Mouse (Mus musculus) layer of hippocampus, postnatal 10 days (tissue): ENCODE measurements around the gene Gm49387. TPM values are rescaled to one million over a fixed set of nuclear protein-coding genes. Genes with fewer than 3 reads are reported as not detected.

Source experiments
- DNase-seq, 2 experiments: peaks; one replicate each; pipeline ENCODE4 v3.0.0; 2021; ENCODE audit warnings: low spot score in 2 of 2
- total RNA-seq, 2 experiments: library from RNA; stranded (reverse); gene quantifications; 2 replicates each; pipeline ENCODE4 v1.2.3; 2021

Gm49387 gene
- total RNA-seq, 2 experiments from 2014 or later = not detected

GRCm38 (mm10) chr14:31576846-31577697 lies 63.6 kb downstream of the Gm49387 start:
- DNase-seq = no peak

- DNase-seq = no peak
These were observed 64.8 kb downstream of the Gm49387 start for GRCm38 (mm10) chr14:31575866-31576265.

DNA sequence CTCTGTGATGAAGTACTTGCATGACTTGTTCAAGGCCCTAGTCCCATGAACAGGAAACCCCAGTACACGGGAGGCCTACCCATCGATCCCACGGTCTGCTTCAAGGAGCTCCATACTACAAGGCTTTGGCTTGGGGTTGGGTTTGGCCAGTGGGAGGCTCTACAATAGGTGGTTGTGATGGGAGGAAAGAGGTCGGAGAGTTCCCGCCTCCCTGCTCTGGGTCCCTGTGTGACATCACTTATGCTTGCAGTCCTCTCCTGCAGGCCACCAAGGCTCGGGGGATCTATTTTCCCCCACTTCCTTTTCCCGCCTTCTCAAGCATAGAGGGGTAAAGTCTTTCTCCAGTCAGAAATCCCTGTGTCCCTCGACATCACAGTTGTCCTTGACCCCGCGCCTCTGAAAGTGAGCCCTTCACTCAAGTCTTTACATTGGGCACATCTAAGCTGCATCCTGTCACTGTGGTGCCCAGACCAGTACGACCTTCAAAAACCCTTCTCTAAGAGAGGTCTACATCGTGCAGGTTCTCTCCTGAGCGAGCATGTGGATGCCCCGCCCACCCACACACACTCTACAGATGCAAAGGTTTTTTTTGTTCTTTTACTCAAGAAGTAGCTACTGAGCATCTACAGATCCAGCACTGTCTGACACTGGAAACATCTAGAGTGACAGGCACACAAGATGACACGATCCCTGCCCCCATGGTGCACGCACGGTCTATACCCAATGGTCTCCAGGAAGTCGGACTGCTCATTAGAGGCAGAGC lies 65.6 kb downstream of the Gm49387 start:
- DNase-seq = no peak

DNA sequence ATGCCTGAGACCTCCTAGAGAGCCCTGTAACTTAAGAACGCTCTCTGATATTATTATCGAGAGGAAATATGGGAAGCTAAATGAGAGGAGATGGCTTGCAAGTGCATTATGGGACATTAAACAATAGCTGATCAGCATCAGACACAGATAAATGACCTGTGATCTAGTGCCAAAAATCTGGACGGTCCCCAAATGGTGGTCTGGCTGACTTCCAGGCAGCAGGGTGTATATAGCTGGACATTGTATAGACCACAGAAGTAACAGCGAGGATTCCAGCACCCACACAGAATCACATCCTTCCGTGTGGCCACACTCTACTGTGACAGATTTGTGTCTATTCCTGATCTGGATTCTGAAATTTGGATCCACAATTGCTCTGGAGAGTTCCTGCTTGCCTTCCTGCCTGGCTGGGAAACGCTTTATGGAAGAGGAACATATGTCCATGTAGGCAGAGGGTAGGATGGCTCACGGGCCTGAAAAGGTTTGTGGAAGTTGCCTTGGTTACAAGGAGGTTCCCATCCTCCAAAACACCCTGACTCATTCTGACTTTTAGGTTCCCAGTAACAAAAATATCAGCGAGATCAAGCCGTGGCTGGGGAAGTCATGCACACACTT lies 68.0 kb downstream of the Gm49387 start:
- DNase-seq = peak in 1 of 2 experiments; percentile 33

DNA sequence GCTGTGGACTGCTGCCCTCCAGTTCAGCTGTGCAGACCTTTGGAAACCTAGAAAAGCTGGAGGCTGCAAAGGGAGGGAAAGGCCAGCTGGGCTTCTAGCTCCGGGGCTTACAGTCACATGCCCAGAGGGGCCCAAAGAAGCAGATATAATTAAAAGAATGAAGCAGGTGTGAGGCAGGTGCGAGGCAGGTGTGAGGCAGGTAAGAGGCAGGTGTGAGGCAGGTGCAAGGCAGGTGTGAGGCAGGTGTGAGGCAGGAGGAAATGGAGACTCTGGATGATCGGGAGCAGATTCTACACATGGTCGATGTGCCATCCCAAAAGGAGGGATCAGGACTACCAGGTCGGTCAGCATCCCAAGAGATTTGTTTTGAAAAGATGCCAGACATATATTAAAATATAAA lies 69.3 kb downstream of the Gm49387 start:
- DNase-seq = no peak

DNA sequence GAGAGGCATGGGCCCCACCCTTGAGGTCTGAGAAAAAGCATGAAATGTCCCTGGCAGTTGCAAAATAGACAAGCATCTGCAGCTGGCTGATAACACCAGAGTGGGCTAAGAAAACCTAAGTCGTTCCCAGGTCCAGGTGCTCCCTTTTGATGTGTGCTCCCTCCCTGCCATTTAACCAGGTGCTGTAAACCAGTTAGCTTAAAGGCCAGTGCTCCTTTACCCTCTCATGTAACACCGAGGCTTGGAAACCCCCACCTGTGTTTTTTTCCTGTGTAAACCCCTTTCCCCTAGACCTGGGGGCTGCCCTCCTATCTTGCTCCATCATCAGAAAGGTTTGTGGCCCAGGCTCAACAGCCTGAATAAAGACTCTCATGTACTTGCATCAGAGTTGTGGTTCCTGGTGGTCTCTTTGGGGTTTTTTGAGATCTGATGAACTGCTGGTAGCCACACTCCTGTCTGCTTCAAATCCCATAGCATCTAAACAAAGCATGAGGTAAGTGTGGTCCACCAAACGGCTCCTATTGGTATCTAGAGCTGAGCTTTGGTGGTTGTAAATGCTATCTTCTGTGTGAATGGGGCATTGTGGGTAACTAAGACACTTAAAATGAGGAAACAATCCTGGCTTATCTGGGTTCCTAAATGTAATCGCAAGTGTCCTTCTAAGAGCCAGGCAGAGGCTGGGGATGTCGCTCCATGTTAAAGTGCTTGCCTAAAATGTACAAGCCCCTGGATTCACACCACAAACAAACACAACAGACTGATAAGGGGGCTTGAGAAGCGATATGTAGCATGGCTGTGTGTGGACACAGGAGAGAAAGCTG lies 70.3 kb downstream of the Gm49387 start:
- no peak for DNase-seq

- no peak for DNase-seq
These were observed 71.5 kb downstream of the Gm49387 start for GRCm38 (mm10) chr14:31569151-31569631.

GRCm38 (mm10) chr14:31565478-31566212 lies 75.0 kb downstream of the Gm49387 start:
- no peak for DNase-seq

GRCm38 (mm10) chr14:31564452-31565179 lies 76.1 kb downstream of the Gm49387 start:
- no peak for DNase-seq

GRCm38 (mm10) chr14:31560886-31561285 lies 79.8 kb downstream of the Gm49387 start:
- DNase-seq = no peak

GRCm38 (mm10) chr14:31559216-31559615 lies 81.5 kb downstream of the Gm49387 start:
- no peak for DNase-seq

- no peak for DNase-seq
These were observed 82.9 kb downstream of the Gm49387 start for GRCm38 (mm10) chr14:31557784-31558183.

DNA sequence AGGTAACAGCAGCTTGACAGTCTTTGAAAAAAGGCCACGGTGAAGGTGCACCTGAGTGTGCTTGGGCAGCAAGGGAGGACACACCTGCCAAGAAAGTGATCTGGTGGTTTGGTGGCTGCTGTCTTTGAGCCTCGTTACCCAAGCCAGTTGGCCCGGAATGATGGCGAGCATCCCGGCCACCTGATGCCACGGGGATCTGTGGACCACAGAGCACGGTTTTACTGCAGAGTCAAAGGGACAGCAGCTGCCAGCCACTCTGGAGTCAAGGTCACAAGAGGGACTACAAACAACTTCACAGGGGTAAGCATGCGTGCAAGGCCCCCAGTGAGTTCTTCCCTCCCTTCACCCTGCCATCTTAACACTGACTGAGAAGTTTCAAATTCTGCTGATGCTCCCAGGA lies 83.4 kb downstream of the Gm49387 start:
- DNase-seq = no peak

- DNase-seq = no peak
These were observed 84.0 kb downstream of the Gm49387 start for GRCm38 (mm10) chr14:31556526-31557260.

GRCm38 (mm10) chr14:31555963-31556434 lies 84.7 kb downstream of the Gm49387 start:
- DNase-seq = no peak

DNA sequence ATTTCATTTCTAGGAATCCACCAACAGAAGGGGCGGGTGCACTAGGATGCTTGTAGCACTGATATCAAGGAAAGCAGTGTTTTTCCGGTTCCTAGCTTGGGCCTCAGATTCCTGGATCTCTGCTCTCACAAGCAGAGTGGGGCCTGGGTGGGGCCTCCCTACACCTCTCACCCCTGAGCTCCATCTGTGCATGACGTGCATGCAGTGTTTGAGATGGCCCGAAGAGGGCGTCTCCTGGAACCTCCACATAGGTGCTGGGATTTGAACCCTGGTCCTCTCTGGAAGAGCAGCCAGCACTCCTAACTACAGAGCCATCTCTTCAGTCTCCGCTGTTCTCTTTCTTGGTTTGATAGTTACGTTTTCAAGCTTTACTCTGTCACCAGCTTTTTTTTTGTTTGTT lies 85.7 kb downstream of the Gm49387 start:
- no peak for DNase-seq

DNA sequence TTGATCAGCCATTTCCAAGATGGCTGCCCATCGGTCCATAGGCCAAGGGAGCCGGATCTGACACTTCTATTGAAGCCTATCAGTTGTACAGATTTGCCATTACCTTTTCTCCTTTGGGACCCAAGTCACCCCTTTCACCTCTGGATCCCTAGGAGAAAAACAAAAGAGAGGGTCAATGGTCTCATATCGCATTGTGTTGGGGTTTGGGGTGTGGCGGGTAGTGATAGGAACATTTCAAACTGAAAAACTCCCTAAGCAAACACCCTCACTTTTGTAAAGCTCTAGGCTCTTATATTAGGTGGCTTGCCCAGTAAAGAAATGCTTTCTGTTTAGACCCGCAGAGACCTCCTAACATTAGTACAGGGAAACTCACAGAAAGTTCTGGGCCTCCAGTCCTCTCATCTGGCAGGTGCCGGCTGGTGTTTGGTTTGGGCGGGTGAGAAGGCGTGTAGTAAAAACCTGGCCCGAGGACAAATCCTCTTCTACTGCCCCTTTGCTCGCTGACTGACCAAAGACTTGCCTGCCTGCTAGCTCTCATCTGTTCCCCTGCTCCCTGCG lies 96.7 kb downstream of the Gm49387 start:
- no peak for DNase-seq

DNA sequence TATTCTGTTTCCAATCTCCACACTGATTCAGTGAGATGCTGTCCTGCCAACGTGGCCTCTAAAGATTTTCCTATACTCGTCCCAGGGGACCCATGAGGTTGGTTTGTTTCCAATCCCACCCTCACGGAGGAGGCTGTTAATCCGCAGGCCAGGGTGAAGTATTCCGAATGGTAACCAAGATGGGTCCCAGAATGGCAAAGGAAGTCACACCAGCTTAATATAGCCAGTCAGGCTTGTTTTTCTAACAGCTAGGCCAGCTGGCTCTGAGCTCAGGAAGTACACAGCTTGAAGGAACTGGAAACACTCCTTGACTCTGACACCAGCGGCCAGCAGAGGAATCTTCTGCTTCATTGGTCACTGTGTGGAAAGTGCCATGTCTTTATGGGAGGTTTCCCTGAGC lies 103.4 kb downstream of the Gm49387 start:
- DNase-seq = no peak
